Mouse (Mus musculus) R1 (cell line): ENCODE results near the gene Mrpl43.

ENCODE experiments used
- DNase-seq: peaks from one replicate; pipeline ENCODE4 v3.0.0-alpha.2; 2018; ENCODE audit warnings: low read depth, low spot score

The Mrpl43 gene

DNA sequence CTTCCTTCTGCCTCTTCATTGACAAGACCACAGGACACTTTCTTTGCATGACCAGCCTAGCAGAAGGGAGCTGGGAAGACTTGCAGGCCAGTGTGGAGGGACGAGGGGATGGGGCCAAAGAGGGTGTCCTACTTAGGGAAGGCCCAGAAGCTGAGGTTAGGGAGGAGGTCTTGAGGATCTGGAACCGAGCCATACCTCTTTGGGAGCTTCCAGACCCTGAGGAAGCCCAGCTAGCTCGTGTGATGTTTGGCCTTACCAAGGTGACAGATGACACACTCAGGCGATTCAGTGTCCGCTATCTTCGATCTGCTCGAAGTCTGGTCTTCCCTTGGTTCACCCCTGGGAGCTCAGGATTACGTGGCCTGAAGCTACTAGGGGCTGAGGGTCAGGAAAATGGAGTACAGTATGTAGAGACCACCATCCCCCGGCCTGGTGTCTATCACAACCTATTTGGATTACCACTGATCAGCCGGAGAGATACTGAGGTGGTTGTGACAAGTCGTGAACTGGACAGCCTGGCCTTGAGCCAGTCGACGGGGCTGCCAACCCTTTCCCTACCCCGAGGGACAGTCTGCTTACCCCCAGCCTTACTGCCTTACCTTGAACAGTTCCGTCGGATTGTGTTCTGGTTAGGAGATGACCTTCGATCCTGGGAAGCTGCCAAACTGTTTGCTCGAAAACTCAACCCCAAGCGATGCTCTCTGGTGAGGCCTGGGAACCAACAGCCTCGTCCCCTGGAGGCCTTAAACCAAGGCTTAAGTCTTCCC is 1.4 kb upstream of the Mrpl43 start:
- DNase-seq = no peak

- peak; percentile 49 for DNase-seq
These were observed 779 bp upstream of the Mrpl43 start for GRCm38 (mm10) chr19:45007021-45007420.

GRCm38 (mm10) chr19:45005444-45005843 is 798 bp downstream of the Mrpl43 start, which contains the start of gene Twnk:
TSS of gene Twnk (plus strand) at chr19:45005663.
- DNase-seq = peak; percentile 90

DNA sequence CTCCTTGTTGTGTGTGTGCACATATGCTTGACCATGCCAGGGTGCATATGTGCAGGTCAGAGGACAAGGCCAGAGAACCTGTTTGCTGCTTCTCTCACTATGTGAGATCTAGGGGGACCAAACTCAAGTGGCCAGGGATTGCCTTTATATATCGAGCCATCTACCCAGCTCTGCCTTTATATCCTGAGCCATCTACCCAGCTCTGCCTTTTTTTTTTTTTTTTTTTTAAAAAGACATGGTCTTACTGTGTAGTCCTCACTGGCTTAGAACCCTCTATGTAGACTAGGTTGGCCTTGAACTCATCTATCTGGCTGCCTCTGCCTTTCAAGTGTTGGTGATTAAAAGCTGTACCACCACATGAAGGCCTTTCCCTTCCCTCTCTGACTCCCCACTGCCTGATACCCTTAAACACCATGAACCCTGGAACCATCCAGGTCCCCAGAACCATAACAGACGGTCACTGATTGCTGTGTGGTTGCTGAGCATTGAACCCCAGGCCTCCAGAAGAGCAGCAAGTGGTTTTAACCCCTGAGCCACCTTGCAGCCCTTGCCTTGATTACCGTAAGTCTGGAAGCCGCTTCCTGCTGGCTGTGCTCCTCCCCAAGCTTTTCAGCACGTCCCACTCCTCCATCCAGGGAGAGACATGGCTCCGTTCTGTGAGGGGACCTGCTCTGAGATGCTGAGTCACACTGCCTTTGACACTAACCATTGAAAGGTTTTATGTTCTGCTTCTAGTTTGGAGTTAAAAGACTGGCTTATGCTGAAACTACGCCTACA is 2.3 kb downstream of the Mrpl43 start:
- peak; percentile 53 for DNase-seq

- DNase-seq = peak; percentile 32
These were observed 3.9 kb downstream of the Mrpl43 start for GRCm38 (mm10) chr19:45002301-45002700.

DNA sequence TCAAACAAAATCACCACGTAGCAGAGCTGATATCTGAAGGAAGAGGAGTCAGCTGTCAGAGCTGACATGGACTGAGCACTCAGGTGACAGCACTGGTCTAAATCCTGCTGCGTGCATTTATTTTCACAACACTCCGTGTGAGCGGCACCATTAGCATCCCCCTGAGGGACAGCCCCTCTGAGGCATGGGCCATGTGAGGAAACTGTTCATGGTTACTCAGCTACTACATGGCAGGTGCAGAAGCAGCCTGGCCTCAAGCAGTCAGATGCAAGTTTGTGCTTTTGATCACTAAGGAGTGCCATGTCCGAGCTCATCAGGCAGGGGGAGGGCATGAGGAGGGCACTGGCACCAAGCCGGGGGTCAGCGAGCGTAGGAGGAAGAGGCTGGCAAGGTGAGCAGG is 6.6 kb downstream of the Mrpl43 start:
- no peak for DNase-seq

DNA sequence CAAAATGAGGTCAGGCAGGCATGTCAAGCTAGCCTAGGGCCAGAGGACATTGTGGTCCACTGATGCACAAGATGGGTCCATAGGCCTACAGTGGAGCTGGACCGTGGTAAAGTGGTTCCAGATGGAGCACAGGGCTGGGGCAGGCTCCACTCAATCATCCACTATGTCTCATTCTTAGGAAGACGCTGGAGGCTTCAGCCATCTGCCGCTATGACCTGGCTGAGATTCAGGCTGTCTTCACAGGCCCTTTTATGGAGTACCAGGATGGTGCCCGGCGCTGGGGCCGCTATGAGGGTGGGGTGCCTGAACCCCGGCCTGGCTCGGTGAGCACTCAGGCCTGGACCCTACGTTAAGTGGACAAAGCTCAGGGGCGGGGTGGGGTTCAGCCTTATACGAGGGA is 8.5 kb downstream of the Mrpl43 start:
- no peak for DNase-seq

GRCm38 (mm10) chr19:44992712-44993111 is 13.5 kb downstream of the Mrpl43 start:
- DNase-seq = no peak

DNA sequence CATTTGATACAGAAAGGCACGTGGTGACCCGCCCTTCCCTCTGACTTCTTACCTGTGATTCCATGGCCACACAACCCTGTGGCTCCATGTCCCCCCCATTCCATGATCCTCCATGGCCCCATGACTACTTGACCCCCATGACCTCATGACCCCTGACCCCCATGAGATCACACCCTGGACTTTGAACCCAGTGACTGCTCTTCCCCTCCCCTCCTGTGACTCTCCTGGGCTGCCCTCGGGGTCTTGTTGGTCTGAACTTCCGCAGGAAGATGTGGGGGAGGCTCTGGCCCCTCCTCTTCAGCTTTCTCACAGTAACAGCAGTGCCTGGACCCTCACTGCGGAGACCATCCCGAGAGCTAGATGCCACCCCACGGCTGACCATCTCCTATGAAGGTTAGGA is 14.0 kb downstream of the Mrpl43 start:
- peak; percentile 46 for DNase-seq

DNA sequence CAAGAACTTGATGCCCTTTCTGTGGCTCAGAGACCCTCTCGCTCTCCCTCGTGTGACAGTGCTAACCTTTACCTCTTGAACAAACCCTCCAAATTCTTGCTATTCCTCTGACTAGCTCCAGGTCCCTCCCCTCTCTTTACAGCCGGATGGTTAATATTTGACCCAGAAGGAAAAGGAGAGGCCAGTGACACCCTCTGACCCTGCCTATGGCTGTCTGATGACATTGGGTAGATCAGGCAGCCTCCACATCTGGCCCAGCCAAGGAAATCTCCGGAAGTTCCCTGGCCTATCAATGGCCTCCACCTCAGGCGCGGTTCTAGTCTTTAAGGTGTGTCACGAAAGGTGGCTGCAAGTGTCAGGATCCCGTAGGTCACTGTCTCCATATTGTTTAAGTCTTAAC is 15.2 kb downstream of the Mrpl43 start:
- peak; percentile 33 for DNase-seq

DNA sequence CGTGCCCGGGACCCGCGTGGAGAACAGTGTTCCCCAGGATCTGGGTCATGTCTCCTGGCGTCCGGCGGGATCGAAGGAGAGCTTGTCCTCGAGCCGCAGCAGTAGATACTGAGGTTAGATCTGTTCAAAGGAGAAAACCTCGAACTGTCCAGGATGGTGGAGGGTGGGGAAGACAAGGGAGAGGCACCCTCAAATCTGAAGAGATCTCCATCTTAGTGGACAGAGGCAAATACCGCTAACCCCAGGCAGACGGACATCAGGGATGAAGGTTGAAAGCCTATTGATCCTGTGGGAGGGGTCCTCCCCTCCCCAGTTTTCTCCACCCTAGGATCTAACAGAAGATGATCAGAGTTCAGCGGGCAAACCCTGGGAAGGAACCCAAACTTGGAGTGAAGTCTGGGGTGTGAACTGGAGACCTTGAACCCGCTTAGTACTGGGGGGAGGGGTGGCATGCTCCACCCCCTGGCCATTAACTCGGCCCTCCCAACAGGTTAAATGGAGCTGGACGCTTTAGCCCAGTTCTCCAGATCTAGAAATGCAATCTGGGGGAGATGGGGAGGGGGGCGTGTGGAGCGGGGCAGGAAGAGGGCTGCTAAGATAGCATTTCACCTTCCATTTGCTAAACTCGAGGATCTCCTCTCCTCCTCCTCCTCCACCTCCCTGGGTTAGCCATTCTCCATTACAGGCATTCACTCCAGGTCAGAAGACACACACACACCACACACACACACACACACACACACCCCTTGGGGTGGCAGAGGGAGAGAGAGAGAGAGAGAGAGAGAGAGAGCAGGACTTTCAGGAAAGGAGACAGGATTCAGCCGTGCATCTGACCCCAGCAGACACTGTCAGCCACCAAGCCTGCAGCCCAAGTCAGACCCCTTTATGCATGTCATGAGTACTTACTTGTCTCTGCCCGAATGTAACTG is 16.4 kb downstream of the Mrpl43 start:
- no peak for DNase-seq

DNA sequence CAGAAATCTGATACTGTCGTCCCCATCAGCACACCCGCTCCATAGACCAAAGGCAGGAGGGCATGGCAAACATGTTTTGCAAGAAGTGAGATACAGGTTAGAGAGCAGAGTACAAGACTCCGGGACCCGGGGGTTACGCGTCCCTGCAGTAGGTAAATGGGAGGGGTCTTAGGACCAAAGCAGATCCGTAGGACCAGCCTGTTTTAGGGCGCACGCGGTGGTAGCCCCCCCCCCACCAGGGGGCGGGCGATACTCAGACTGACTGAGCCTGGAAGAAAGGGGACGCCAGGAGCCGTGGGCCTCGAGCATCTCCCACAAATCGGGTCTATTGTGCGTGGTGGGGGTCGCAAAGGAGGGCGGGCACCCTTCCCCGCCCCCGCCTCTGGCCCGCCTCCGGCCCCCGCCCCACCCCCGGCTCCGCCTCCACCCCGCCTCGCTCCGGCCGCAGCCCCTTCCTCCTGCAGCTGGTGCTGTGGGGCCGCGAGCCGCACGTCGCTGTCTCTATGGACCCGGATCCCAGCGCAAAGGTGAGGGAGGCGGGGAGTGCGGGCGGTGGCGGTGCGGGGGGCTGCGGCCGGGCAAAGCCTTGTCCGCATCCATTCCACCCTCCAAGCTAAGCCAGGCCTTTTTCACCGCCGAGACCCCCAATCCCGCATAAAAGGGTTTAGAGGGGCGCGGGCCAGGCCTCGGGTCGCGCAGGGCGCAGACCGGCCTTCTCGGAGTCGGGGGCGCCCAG is 17.2 kb downstream of the Mrpl43 start, which contains the start of gene Sema4g:
Gene Sema4g, plus strand, starts transcription at position 271 of the 736 bp plus-strand sequence.
- DNase-seq = peak; percentile 58

DNA sequence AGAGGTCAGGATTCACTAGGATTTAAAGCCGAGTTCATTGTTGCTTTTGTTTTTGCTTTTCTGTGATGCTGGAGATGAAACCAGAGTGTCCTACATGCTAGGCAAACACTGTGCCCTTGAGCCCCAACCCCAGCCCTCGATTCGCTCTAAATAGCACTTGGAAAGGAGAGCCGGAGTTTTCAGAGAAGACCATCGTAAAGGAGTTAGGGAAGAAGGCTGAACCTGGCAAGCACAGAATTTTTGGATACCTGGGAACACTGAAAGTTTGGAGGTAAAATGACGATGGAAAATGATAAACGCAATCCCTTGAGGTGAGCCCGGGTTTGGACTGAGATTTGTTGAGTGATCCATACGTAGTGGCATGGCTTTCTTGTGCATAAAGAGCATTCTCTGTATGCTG is 17.9 kb downstream of the Mrpl43 start:
- DNase-seq = no peak

- DNase-seq = no peak
These were observed 18.4 kb downstream of the Mrpl43 start for GRCm38 (mm10) chr19:44987851-44988250.

DNA sequence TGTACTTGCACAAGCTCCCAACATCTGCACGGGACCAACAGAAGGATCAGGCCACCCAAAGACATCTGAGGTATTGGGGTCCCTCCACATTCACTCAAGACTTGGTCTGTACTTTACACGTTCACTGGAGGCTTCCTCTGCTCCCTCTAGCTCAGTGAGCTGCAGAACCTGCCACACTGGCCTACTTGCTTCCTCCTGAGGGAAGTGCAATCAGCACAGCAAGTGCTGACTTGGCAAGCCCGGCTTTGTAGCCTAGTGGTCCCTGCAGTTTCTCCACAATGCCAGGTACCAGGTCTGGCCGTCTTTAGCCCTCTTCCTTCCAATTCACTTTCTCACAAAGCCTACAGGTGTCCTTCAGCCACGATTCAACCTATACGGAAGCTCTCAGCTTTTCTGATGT is 19.2 kb downstream of the Mrpl43 start:
- DNase-seq = no peak

- no peak for DNase-seq
These were observed 20.9 kb downstream of the Mrpl43 start for GRCm38 (mm10) chr19:44985159-44985988.

- DNase-seq = no peak
These were observed 21.8 kb downstream of the Mrpl43 start for GRCm38 (mm10) chr19:44984420-44984819.

GRCm38 (mm10) chr19:44983366-44983765 is 22.9 kb downstream of the Mrpl43 start:
- no peak for DNase-seq

- no peak for DNase-seq
These were observed 23.6 kb downstream of the Mrpl43 start for GRCm38 (mm10) chr19:44982477-44983115.

- no peak for DNase-seq
These were observed 25.5 kb downstream of the Mrpl43 start for GRCm38 (mm10) chr19:44980787-44981186.
